Mouse (Mus musculus) A20 (cell line): ENCODE data around the gene Phex.

Experiments
- DNase-seq: peaks from one replicate; pipeline ENCODE4 v3.0.0-alpha.2; 2011; ENCODE audit warnings: low read depth, low spot score

Gene Phex

GRCm38 (mm10) chrX:157415212-157415611 lies at the start of gene Phex:
Gene Phex (minus strand): TSS chrX:157415312.
- no peak for DNase-seq

- DNase-seq, result peak; percentile 21
Measured at GRCm38 (mm10) chrX:157462716-157463115, 47.6 kb upstream of the Phex start.

- peak; percentile 45 for DNase-seq
Measured at GRCm38 (mm10) chrX:157454430-157454829, 39.3 kb upstream of the Phex start.

- DNase-seq, result no peak
Measured at GRCm38 (mm10) chrX:157449000-157449399, 33.9 kb upstream of the Phex start.

GRCm38 (mm10) chrX:157447431-157447830 lies 32.3 kb upstream of the Phex start:
- no peak for DNase-seq

GRCm38 (mm10) chrX:157434768-157435167 lies 19.7 kb upstream of the Phex start:
- no peak for DNase-seq

GRCm38 (mm10) chrX:157419451-157419850 lies 4.3 kb upstream of the Phex start:
- DNase-seq, result no peak

GRCm38 (mm10) chrX:157404919-157405318 lies 10.2 kb downstream of the Phex start:
- DNase-seq, result no peak

- no peak for DNase-seq
Measured at GRCm38 (mm10) chrX:157391241-157391640, 23.9 kb downstream of the Phex start.

- no peak for DNase-seq
Measured at GRCm38 (mm10) chrX:157390102-157390501, 25.0 kb downstream of the Phex start.

- DNase-seq, result no peak
Measured at GRCm38 (mm10) chrX:157388419-157388818, 26.7 kb downstream of the Phex start.

- DNase-seq, result no peak
Measured at GRCm38 (mm10) chrX:157387025-157387424, 28.1 kb downstream of the Phex start.

GRCm38 (mm10) chrX:157378822-157379221 lies 36.3 kb downstream of the Phex start:
- peak; percentile 1 for DNase-seq

GRCm38 (mm10) chrX:157377456-157377855 lies 37.7 kb downstream of the Phex start:
- no peak for DNase-seq

GRCm38 (mm10) chrX:157373873-157374272 lies 41.2 kb downstream of the Phex start:
- DNase-seq, result peak; percentile 9

- no peak for DNase-seq
Measured at GRCm38 (mm10) chrX:157369166-157369565, 45.9 kb downstream of the Phex start.

GRCm38 (mm10) chrX:157355521-157355920 lies 59.6 kb downstream of the Phex start:
- DNase-seq, result no peak

GRCm38 (mm10) chrX:157346201-157346600 lies 68.9 kb downstream of the Phex start:
- DNase-seq, result no peak

GRCm38 (mm10) chrX:157334726-157335125 lies 80.4 kb downstream of the Phex start:
- DNase-seq, result no peak

- DNase-seq, result no peak
Measured at GRCm38 (mm10) chrX:157329821-157330220, 85.3 kb downstream of the Phex start.

- no peak for DNase-seq
Measured at GRCm38 (mm10) chrX:157328396-157328795, 86.7 kb downstream of the Phex start.

- no peak for DNase-seq
Measured at GRCm38 (mm10) chrX:157327756-157328155, 87.4 kb downstream of the Phex start.

GRCm38 (mm10) chrX:157324396-157324795 lies 90.7 kb downstream of the Phex start:
- no peak for DNase-seq

GRCm38 (mm10) chrX:157310331-157310730 lies 104.8 kb downstream of the Phex start:
- no peak for DNase-seq
